Mouse (Mus musculus) liver, embryonic 16.5 days (tissue): Measurements from ENCODE around the gene Eci3. TPM values are rescaled to one million over a fixed set of nuclear protein-coding genes. Genes with fewer than 3 reads are reported as not detected.
"Not testable (repeated sequence)": the region's sequence is repeated elsewhere in the genome, so short reads cannot be mapped to it uniquely, and the experiment has no call there.

Source experiments
- ATAC-seq: fragments of 200-750 bp; cut with Nextera tagmentation; 2 replicates; pipeline ENCODE4 v1.8.0; 2017; ENCODE audit warnings: low read depth, mild to moderate bottlenecking, moderate number of reproducible peaks, moderate library complexity
- H3K27ac ChIP-seq: fragments of 300-500 bp; sonication (generic); 2 replicates; pipeline ENCODE4 v1.5.1; 2014; ENCODE audit warnings: mild to moderate bottlenecking, low read length
- H3K27me3 ChIP-seq: fragments of 300-500 bp; sonication (generic); 2 replicates; pipeline ENCODE4 v1.6.1; 2014; ENCODE audit warnings: low read depth, low read length, mixed read lengths; ENCODE audit not compliant: control insufficient read depth, insufficient read depth
- H3K36me3 ChIP-seq: fragments of 300-500 bp; sonication (generic); 2 replicates; pipeline ENCODE4 v1.6.1; 2014; ENCODE audit warnings: mild to moderate bottlenecking; ENCODE audit not compliant: control insufficient read depth, insufficient read depth
- H3K4me1 ChIP-seq: fragments of 300-500 bp; sonication (generic); 2 replicates; pipeline ENCODE4 v1.6.1; 2014; ENCODE audit warnings: low read depth, low read length, mixed read lengths; ENCODE audit not compliant: control insufficient read depth
- H3K4me2 ChIP-seq: fragments of 300-500 bp; sonication (generic); 2 replicates; pipeline ENCODE4 v1.6.1; 2014; ENCODE audit warnings: low read depth, low read length, mixed read lengths
- H3K4me3 ChIP-seq: fragments of 300-500 bp; sonication (generic); 2 replicates; pipeline ENCODE4 v1.5.1; 2014; ENCODE audit warnings: low read depth, mild to moderate bottlenecking, low read length
- H3K9ac ChIP-seq: fragments of 300-500 bp; sonication (generic); 2 replicates; pipeline ENCODE4 v1.6.1; 2014; ENCODE audit warnings: low read depth, low read length
- H3K9me3 ChIP-seq: fragments of 300-500 bp; sonication (generic); replicated peaks from 2 replicates; pipeline ENCODE4 v1.6.1; 2016; ENCODE audit warnings: low read length; ENCODE audit not compliant: control insufficient read depth
- WGBS: fragments of 180-500 bp; shearing (Covaris S2); extraction: QIAGEN DNeasy Blood & Tissue Kit; methylation state at CpG from one replicate; pipeline ENCODE4 v1.1.7; 2014; ENCODE audit not compliant: insufficient replicate concordance; 5-methylcytosine and 5-hydroxymethylcytosine counted together
- polyA plus RNA-seq: library from polyadenylated mRNA; unstranded; fragments of >200 nt; fragmentation: Nextera tagmentation; extraction: Ambion mirVana; gene quantifications from 2 replicates; pipeline ENCODE4 v1.2.1, GENCODE M21; 2015

Eci3 gene
- polyA plus RNA-seq, result 0.06 and 0.09 TPM in 2 replicates

- 4% methylated on average over 32 of the region's 32 CpGs for WGBS
- 0 out of 2 replicates have a peak, but pooled peaks have one; percentile 27 for ATAC-seq
- H3K9ac ChIP-seq, result no peak within 1 kb of the TSS
- H3K4me2 ChIP-seq, result peak within 1 kb of the TSS; percentile 58
- H3K27ac ChIP-seq, result no peak within 1 kb of the TSS
- no peaks in the 10 kb centered on the region for H3K9me3 ChIP-seq
- H3K27me3 ChIP-seq, result peaks cover 24% of the 10 kb centered on the region
- peak within 1 kb of the TSS; percentile 50 for H3K4me3 ChIP-seq
- H3K4me1 ChIP-seq, result no peaks in the 10 kb centered on the region; the same call in 1 of the 2 replicates
- no peaks in the 10 kb centered on the region for H3K36me3 ChIP-seq
These were observed at the start of gene Eci3 for GRCm38 (mm10) chr13:34963511-34964397. TSS of gene Eci3 (minus strand) at chr13:34963810.

DNA sequence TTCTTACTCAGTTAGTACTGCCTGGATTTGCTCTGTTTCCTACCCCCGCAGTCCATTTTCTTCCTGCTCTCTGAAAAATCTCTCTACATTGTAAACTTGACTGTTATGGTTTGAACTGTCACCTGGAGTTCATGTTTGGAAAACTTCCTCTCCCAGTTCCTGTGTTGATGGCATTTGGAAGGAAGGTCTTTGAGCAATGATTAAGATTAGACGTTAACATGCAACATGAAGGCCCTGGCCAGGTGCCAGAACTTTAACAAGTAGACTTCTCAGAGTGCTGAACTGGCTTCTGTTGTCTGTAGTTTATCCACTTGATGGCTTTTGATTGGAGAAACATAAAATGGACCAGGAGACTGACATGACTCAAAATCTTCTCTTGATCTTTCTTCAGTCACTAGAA lies 32.3 kb upstream of the Eci3 start:
- no peak overlapping the region for H3K4me2 ChIP-seq
- no peaks in the 10 kb centered on the region for H3K36me3 ChIP-seq
- no peaks in the 10 kb centered on the region for H3K27me3 ChIP-seq
- peaks cover 23% of the 10 kb centered on the region for H3K4me1 ChIP-seq
- ATAC-seq, result no peak
- no peak overlapping the region for H3K27ac ChIP-seq
- H3K9ac ChIP-seq, result no peak overlapping the region
- no peak overlapping the region for H3K4me3 ChIP-seq
- 52% methylated on average over 2 of the region's 2 CpGs for WGBS
- H3K9me3 ChIP-seq, result no peaks in the 10 kb centered on the region

DNA sequence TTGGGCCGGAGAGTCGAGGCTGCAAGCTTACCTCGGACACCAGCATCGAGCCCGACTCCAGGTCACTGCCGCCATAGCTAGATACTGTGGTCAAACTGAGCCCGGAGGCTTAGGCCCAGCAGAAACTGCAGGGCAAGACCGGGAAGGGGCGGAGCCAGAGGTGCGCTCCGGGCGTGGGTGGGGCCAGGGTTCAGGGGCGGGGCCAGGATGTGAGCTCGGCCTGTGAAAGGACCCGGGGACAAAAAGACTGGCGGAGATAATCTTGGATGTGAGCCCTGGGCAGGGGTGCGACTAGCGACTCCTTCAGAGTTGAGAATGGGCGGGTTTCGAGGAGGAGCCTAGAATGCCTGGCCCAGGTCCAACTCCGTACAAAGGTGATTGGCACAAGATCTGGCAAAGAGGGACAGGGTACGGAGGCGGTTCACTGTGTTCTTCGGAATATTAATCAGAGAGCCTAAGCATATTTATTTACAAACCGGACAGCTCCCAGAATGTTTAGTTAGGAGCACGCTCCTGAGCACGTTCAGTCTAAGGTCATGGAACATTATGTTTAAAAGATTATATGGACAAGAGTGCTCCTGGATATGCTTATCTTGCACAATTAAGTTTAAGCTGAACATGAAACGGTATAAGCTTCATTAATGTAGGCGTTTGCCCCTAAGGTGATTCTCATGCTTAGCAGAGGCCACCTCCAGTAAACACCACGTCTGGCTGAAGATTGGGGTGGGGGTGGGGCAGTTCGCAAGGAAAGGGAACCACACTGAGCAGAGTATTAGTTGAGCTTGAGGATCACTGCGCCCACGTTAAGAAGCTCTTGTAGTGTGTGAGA lies 30.6 kb upstream of the Eci3 start:
- ATAC-seq, result peak; percentile 97
- Histone ChIP-seq H3K27ac (peak overlapping the region; percentile 81), H3K4me3 (peak overlapping the region; percentile 77), H3K36me3 (0 out of 2 replicates have a peak, but pooled peaks cover 3% of the 10 kb centered on the region), H3K4me2 (peak overlapping the region; percentile 84), H3K4me1 (peaks cover 23% of the 10 kb centered on the region), H3K27me3 (no peaks in the 10 kb centered on the region), H3K9me3 (no peaks in the 10 kb centered on the region), H3K9ac (peak overlapping the region; percentile 82)
- WGBS, result under 1% methylated on average over 33 of the region's 33 CpGs

DNA sequence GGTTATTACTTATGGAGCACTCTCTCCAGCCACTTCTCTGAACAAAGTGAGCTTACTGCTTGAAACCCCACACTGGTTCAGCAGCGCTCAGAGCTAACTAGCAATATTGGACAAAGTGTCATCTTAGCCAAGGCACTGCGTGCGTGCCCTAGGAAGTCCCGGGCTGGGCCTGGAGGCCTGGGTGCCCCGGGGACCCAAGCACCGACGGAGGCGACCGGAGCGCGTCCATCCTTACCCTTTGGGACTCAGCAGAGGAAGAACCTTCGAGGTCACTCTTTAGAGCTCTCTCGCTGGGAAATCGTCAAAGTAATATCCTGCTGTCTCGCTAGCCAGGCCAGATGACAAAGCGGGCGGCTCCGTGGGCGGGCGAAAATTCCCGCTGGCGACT lies 30.0 kb upstream of the Eci3 start:
- ATAC-seq, result peak; percentile 58
- peak overlapping the region; percentile 81 for H3K27ac ChIP-seq
- H3K36me3 ChIP-seq, result 0 out of 2 replicates have a peak, but pooled peaks cover 4% of the 10 kb centered on the region
- no peaks in the 10 kb centered on the region for H3K9me3 ChIP-seq
- peaks cover 23% of the 10 kb centered on the region for H3K4me1 ChIP-seq
- peak overlapping the region; percentile 82 for H3K9ac ChIP-seq
- WGBS, result under 1% methylated on average over 22 of the region's 22 CpGs
- H3K4me2 ChIP-seq, result peak overlapping the region; percentile 84
- H3K4me3 ChIP-seq, result peak overlapping the region; percentile 77
- no peaks in the 10 kb centered on the region for H3K27me3 ChIP-seq

DNA sequence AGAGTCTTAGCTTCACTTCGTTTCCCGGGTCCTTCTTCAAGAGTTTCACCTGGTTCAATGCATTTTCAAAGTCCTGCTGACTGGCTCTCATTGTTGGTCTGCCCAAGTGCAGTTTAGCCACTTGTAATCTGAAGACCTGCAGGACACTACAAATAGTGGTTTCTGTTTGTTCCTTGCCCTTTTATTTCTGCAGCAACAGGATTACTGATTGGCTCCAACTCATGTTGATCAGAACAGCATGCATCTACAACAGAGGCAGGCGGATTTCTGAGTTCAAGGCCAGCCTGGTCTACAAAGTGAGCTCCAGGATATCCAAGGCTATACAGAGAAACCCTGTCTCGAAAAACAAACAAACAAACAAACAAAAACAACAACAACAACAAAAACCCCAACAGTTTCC lies 29.5 kb upstream of the Eci3 start:
- Histone ChIP-seq H3K36me3 (0 out of 2 replicates have a peak, but pooled peaks cover 4% of the 10 kb centered on the region), H3K27ac (no peak overlapping the region; the same call in 1 of the 2 replicates), H3K9me3 (no peaks in the 10 kb centered on the region), H3K9ac (peak overlapping the region; percentile 82), H3K27me3 (no peaks in the 10 kb centered on the region), H3K4me2 (peak overlapping the region; percentile 84), H3K4me3 (peak overlapping the region; percentile 77), H3K4me1 (peaks cover 23% of the 10 kb centered on the region)
- no peak for ATAC-seq
- WGBS, result 55% methylated on average over 4 of the region's 4 CpGs

GRCm38 (mm10) chr13:34991581-34992273 lies 28.1 kb upstream of the Eci3 start:
- 0 out of 2 replicates have a peak, but pooled peaks cover 4% of the 10 kb centered on the region for H3K36me3 ChIP-seq
- H3K4me3 ChIP-seq, result no peak overlapping the region
- H3K4me2 ChIP-seq, result no peak overlapping the region
- no peak for ATAC-seq
- H3K4me1 ChIP-seq, result peaks cover 23% of the 10 kb centered on the region
- H3K27me3 ChIP-seq, result no peaks in the 10 kb centered on the region
- WGBS, result 52% methylated on average over 4 of the region's 4 CpGs
- H3K9me3 ChIP-seq, result no peaks in the 10 kb centered on the region
- H3K27ac ChIP-seq, result no peak overlapping the region
- H3K9ac ChIP-seq, result no peak overlapping the region

- H3K4me1 ChIP-seq, H3K9ac ChIP-seq, H3K27ac ChIP-seq, H3K36me3 ChIP-seq, H3K4me3 ChIP-seq, H3K9me3 ChIP-seq, H3K27me3 ChIP-seq, H3K4me2 ChIP-seq, ATAC-seq: not testable (repeated sequence)
- 65% methylated on average over 1 of the region's 1 CpGs for WGBS
These were observed 19.9 kb upstream of the Eci3 start for GRCm38 (mm10) chr13:34983479-34983878.

DNA sequence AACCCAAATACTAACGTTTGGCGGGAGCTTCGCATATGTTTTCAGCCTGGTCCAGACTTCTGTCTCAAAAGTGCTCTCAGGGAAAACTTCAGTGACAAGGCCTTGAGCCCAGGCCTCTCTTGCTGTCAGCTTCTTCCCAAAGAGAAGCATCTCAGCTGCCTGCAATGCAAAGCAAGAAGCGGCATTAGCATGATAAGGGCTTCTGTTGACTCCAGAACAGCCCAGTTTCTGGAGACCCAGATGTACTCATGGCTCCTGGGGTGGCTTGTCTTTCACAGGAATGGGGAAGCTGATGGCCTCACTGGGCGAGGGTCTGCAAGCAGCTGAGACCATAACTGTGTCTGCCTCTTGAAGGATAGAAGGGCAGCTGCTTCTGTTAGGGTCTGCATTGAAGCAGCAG lies 15.0 kb upstream of the Eci3 start:
- H3K27me3 ChIP-seq, H3K4me3 ChIP-seq, H3K9me3 ChIP-seq, H3K4me2 ChIP-seq, H3K4me1 ChIP-seq, H3K27ac ChIP-seq, H3K9ac ChIP-seq, ATAC-seq: not testable (repeated sequence)
- WGBS, result 69% methylated on average over 5 of the region's 5 CpGs
- H3K36me3 ChIP-seq, result peaks cover 15% of the 10 kb centered on the region
